Mouse (Mus musculus) ES-Bruce4 (cell line): ENCODE results near the gene Zfp382.

Experiments
- CTCF ChIP-seq: IDR thresholded peaks from one replicate; pipeline ENCODE4 v1.8.1; 2011; ENCODE audit warnings: low read depth, low read length
- EP300 ChIP-seq: IDR thresholded peaks from 2 replicates; pipeline ENCODE4 v1.6.1; 2011; ENCODE audit warnings: low read depth, low read length; ENCODE audit not compliant: insufficient read depth
- POLR2A ChIP-seq: IDR thresholded peaks from one replicate; pipeline ENCODE4 v1.8.1; 2011; ENCODE audit warnings: low read length; ENCODE audit not compliant: insufficient read depth

DNA sequence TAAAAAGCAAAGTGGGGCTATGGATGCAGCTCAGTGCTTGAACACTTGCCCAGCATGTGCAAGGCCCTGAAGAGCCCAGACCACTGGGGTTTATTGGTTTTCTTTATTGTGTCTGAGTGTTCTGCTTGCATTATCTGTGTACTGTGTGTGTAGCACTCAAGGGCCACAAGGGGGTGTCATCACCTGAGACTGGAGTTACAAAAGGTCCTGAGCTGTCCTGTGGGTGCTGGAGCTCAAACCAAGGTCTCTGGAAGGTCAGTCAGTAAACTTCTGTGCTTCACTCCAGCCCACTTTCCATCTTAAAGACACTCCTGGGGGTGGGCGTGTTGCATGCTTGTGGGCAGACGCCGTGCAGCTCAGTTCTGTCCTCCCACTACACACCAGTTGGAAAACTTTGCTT is 33.8 kb downstream of the Zfp382 start:
- TF ChIP-seq CTCF (peak; percentile 53), POLR2A (no peak), EP300 (0 out of 2 replicates have a peak, but pooled peaks have one; percentile 22)
